ENCODE assay signal across 7 mouse cellular contexts in the genomic region with DNA sequence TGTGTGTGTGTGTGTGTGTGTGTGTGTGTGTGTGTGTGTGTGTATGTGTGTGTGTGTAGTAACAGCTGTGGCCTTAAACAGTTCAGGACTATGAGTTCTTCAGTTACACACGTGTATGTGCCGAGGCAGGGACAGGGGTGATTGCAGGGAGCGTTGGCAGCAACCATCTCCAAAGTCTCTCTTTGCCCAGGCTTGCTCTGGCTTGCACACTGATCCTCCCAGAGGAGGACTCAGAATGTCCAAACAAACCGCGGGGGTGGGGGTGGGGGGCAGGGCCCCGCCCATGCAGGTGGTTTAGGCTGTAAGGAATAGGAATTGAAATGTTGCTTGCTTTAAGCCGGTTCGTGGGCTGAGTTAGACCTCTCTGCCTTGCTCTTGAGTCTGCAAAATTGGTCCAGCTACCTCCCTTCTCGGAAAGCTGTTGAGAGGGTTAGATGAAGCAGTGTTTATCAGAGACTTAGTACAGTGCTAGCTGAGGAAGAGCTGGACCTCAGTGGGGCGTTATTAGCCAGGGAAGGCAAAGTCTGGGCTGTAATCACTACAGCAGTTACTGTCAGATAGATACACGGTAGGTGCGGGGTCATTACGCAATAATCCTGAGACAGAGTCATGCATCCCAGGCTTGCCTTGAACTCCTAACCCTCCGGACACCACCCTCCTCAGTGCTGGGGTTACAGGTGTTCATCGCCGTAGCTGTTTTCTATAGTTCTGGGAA. TPM values are rescaled to one million over a fixed set of nuclear protein-coding genes. Genes with fewer than 3 reads are reported as not detected.
DNase-seq lines count a peak whose midpoint lies in the region; ATAC-seq and TF ChIP-seq lines count a peak whose summit lies in the region.

No protein-coding gene starts in this region.

- no peak for ATAC-seq in forebrain, embryonic 13.5 days
- no peak; the same call in 1 of the 2 replicates for ATAC-seq in limb, embryonic 12.5 days (ENCODE audit: insufficient number of reproducible peaks, insufficient read depth, low FRiP score, low TSS enrichment, low read depth)

- H3K27me3 ChIP-seq in forebrain, embryonic 13.5 days, result no peaks in the 10 kb centered on the region
- H3K27me3 ChIP-seq in limb, embryonic 12.5 days, result no peaks in the 10 kb centered on the region

- WGBS in forebrain, embryonic 13.5 days, result 70% methylated on average over 16 of the region's 16 CpGs
- WGBS in limb, embryonic 12.5 days, result 63% methylated on average over 16 of the region's 16 CpGs
- WGBS in olfactory bulb, adult 2 months, result 46% methylated on average over 16 of the region's 16 CpGs

- peaks cover 41% of the 10 kb centered on the region for H3K4me1 ChIP-seq in forebrain, embryonic 13.5 days
- H3K4me1 ChIP-seq in limb, embryonic 12.5 days (replicated peaks), result peaks cover 28% of the 10 kb centered on the region
- peaks cover 35% of the 10 kb centered on the region for H3K4me1 ChIP-seq in olfactory bulb, adult 2 months (ENCODE audit: control insufficient read depth, insufficient read depth, low read length)

- no peaks in the 10 kb centered on the region for H3K36me3 ChIP-seq in forebrain, embryonic 13.5 days (ENCODE audit: poor library complexity, severe bottlenecking)
- H3K36me3 ChIP-seq in limb, embryonic 12.5 days, result 0 out of 2 replicates have a peak, but pooled peaks cover 3% of the 10 kb centered on the region

- peak overlapping the region; percentile 57; the same call in 1 of the 2 replicates for H3K27ac ChIP-seq in forebrain, embryonic 13.5 days
- H3K27ac ChIP-seq in limb, embryonic 12.5 days, result no peak overlapping the region
- peak overlapping the region; percentile 76 for H3K27ac ChIP-seq in olfactory bulb, adult 2 months (ENCODE audit: insufficient read depth, low read depth, low read length)

- H3K4me2 ChIP-seq in forebrain, embryonic 13.5 days, result peak overlapping the region; percentile 71
- peak overlapping the region; percentile 67 for H3K4me2 ChIP-seq in limb, embryonic 12.5 days

- no peak for TF ChIP-seq CTCF in olfactory bulb, adult 2 months (IDR thresholded peaks at IDR 0.05; ENCODE audit: insufficient read depth, low read depth, low read length)

- H3K4me3 ChIP-seq in forebrain, embryonic 13.5 days, result no peak overlapping the region
- H3K4me3 ChIP-seq in limb, embryonic 12.5 days (replicated peaks), result peak overlapping the region; percentile 35; the same call in 1 of the 2 replicates
- peak overlapping the region; percentile 15 for H3K4me3 ChIP-seq in olfactory bulb, adult 2 months (ENCODE audit: insufficient read depth, low read depth, low read length)

- TF ChIP-seq POLR2A in olfactory bulb, adult 2 months (IDR thresholded peaks at IDR 0.05; ENCODE audit: insufficient read depth, low read depth, low read length), result no peak

- peak; percentile 32 for DNase-seq in right cerebral cortex, adult 18-20 months
- no peak for DNase-seq in right cerebral cortex, postnatal 36 days (ENCODE audit: low spot score in 2 of 2)
- no peak for DNase-seq in kidney, postnatal 14 days
- DNase-seq in adrenal gland, adult (ENCODE audit: inconsistent age in 2 of 2, low spot score in 1 of 2), result no peak

- no peaks in the 10 kb centered on the region for H3K9me3 ChIP-seq in forebrain, embryonic 13.5 days (replicated peaks)
- no peaks in the 10 kb centered on the region for H3K9me3 ChIP-seq in limb, embryonic 12.5 days

- no peak overlapping the region; the same call in 1 of the 2 replicates for H3K9ac ChIP-seq in forebrain, embryonic 13.5 days
- no peak overlapping the region for H3K9ac ChIP-seq in limb, embryonic 12.5 days (replicated peaks)

RNA-seq across cellular contexts. Expression of gene Pafah2, which starts 5.9 kb away (rescaled TPM):
- polyA plus RNA-seq in forebrain, embryonic 13.5 days (2015; fragmentation: Nextera tagmentation; extraction: Ambion mirVana), result 6.3 and 6.5 TPM in 2 replicates
- 9.7 and 10.9 TPM in 2 replicates for polyA plus RNA-seq in limb, embryonic 12.5 days (2016; fragmentation: Nextera tagmentation; extraction: Ambion mirVana)
- not detected in 2 replicates for polyA plus RNA-seq in olfactory bulb, adult 2 months (2012; ENCODE audit: insufficient read depth, insufficient read length, low replicate concordance, missing spikeins)

RNA-seq across cellular contexts. Expression of gene Extl1, which starts 18.4 kb away (rescaled TPM):
- 0.12 and 0.37 TPM in 2 replicates for polyA plus RNA-seq in forebrain, embryonic 13.5 days (2015; fragmentation: Nextera tagmentation; extraction: Ambion mirVana)
- 3.4 and 4.1 TPM in 2 replicates for polyA plus RNA-seq in limb, embryonic 12.5 days (2016; fragmentation: Nextera tagmentation; extraction: Ambion mirVana)
- not detected in 2 replicates for polyA plus RNA-seq in olfactory bulb, adult 2 months (2012; ENCODE audit: insufficient read depth, insufficient read length, low replicate concordance, missing spikeins)

RNA-seq across cellular contexts. Expression of gene Slc30a2, which starts 59.0 kb away (rescaled TPM):
- polyA plus RNA-seq in forebrain, embryonic 13.5 days (2015; fragmentation: Nextera tagmentation; extraction: Ambion mirVana), result not detected in 2 replicates
- 0.06 and 0.15 TPM in 2 replicates for polyA plus RNA-seq in limb, embryonic 12.5 days (2016; fragmentation: Nextera tagmentation; extraction: Ambion mirVana)
- polyA plus RNA-seq in olfactory bulb, adult 2 months (2012; ENCODE audit: insufficient read depth, insufficient read length, low replicate concordance, missing spikeins), result not detected in 2 replicates
